Mouse (Mus musculus) B cell, adult 2 months (primary cell): ENCODE results near the gene Ddc.

Source experiments
- DNase-seq, 2 experiments: peaks; one replicate each; pipeline ENCODE4 v3.0.0; 2022

Ddc gene

GRCm38 (mm10) chr11:11822181-11823095, 75.5 kb downstream of the Ddc start:
- DNase-seq = no peak

DNA sequence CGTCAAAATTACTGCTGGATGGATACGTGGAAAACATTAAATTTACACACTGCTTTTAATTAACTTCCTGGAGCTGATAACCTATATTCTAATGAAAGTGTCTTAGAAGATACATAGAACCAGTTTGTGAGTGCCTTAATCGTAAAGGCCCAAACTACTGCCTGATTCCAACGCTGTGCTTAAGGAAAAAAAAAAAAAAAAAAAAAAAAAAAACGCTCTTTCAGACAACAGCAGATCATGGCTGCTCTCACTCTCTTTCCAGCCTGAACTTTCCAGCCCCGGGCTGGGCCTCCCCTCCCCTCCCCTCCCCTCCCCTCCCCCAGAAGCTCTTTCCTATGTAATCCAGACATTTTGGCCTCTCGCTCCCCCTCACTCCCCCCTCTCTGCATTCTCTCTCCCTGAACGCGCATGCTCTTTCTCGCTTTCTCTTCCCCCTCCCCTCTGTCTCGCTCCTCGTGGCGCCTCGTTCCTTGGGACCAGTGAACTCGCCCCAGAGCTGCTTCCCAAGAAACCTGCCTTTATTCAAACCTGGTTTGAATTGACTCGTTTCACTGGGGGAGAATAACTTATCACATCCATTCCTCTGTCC, 76.5 kb downstream of the Ddc start:
- DNase-seq = no peak

DNA sequence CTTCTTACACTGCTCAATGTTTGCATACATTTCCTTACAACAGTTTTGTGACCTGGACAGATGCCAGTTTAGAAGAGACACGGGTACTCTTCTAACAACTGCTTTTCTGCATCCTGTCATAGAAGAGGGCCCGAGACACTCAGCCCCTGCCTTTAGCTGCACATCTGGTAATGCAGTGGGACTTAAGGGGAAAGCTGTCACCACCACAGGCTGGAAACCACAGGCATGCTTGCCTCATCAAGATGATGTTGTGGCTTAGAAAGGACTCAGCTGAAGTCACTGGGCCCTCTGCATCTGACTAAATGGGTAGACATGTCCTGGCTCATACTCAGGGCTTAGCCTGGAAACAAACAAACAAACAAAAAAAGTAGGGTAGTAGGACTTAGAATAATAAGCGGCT, 77.2 kb downstream of the Ddc start:
- peak in 1 of 2 experiments; percentile 3 for DNase-seq

GRCm38 (mm10) chr11:11820251-11820650, 77.7 kb downstream of the Ddc start:
- peak; percentile 74 to 76 for DNase-seq

- DNase-seq = no peak
Measured at GRCm38 (mm10) chr11:11819206-11819605, 78.7 kb downstream of the Ddc start.

GRCm38 (mm10) chr11:11818797-11819196, 79.1 kb downstream of the Ddc start:
- DNase-seq = no peak

DNA sequence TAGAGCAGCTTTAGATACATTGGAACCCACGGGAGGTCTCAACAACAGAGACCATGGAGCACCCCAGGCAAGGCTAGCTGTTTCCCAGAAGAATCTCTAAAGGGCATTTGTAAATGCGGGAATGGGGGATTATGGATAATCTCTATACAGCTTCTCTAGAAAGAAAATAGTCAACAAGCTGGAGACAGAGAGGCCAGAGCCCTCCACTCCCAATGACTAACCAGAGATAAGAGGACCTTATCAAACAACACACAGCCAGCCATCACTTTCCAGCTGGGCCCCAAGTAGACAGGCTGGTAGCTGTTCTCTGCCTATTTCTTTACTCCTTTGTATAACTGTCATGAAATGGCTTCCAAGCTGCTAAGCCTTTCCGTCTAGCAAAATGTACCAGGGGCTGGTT, 82.2 kb downstream of the Ddc start:
- no peak for DNase-seq

DNA sequence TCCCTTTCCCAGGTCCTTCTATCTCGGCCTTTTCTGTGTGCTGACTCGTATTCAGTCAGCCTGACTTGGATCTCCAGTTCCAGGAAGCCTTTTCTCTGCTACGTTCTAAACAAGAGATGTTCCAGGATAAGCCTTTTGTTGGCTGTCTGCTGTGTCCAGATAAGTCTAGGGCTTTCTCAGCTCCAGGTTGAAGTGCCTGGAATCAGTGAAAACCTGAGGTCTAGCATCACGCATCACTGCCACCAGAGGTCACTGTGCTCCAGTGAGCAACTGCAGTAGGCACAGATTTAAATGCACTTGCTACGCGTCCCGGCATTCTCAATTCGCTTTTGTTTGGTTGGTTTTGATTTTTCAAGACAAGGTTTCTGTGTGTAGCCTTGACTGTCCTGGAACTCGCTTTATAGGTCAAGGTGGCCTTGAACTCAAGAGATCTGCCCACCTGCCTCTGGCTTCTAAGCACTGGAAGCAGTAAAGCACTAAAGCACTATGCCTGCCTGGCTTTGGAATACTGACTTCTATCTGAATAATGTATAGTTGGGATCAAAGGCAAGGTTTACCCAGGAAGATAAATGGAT, 86.0 kb downstream of the Ddc start:
- peak; percentile 68 to 70 for DNase-seq

- no peak for DNase-seq
Measured at GRCm38 (mm10) chr11:11809404-11810175, 88.4 kb downstream of the Ddc start.

GRCm38 (mm10) chr11:11808820-11809403, 89.0 kb downstream of the Ddc start, which contains the start of gene Fignl1:
Gene Fignl1 (minus strand): TSS chr11:11808962.
- DNase-seq = peak; percentile 96 to 98

- DNase-seq = no peak
Measured at GRCm38 (mm10) chr11:11808035-11808819, 89.7 kb downstream of the Ddc start.

DNA sequence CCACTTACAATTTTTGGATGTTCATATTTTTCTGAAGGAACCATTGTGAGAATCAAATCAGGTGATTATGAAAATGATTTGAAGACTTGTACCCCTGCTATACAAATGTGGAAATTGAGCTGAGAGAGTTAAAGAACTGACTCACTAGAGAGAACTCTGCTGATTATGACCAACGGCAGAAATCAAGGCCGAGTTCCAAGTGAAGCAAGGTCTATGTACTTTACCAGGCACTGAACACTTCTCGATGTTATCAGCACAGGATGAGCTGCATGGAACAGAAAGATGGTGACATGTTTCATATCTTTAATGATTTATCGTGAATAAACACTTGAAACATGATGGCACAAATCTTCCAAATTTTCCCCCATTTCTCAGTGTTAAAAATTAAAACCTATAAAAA, 92.0 kb downstream of the Ddc start:
- no peak for DNase-seq

DNA sequence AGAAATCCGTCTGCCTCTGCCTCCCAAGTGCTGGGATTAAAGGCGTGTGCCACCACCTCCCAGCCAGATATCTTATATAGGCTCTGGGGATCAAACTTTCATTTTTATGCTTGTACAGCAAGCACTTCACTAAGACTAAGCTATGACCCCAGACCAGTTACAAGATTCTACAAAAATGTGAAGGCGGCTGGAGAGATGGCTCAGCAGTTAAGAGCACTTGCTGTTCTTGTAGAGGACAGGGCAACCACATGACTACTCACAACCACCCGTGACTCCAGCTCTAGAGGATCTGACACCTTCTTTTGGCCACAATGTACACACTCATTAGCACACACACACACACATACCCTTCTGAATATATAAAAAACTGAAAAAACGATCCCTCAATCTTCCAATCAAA, 93.5 kb downstream of the Ddc start:
- no peak for DNase-seq

DNA sequence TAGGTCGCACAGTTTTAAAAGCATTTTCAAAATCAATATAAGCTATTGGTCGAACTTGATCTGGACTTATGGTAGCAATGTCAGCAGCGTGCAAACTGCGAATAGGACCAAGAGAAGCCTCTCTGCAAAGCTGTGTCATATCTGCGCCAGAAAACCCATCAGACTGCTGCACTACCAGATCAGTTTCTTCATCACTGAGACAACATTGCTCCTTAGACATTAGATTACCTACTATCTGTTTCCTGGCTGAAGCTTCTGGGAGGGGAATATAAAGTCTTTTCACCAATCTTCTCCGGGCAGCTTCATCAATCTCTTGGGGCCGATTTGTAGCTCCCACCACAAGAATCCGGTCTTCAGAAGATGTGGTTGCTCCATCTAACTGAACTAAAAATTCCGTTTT, 96.9 kb downstream of the Ddc start:
- DNase-seq = no peak

- no peak for DNase-seq
Measured at GRCm38 (mm10) chr11:11800304-11800703, 97.6 kb downstream of the Ddc start.

- DNase-seq = no peak
Measured at GRCm38 (mm10) chr11:11798690-11799089, 99.3 kb downstream of the Ddc start.

GRCm38 (mm10) chr11:11794626-11795025, 103.3 kb downstream of the Ddc start:
- DNase-seq = no peak

- DNase-seq = peak; percentile 83
Measured at GRCm38 (mm10) chr11:11788521-11788974, 109.4 kb downstream of the Ddc start.

DNA sequence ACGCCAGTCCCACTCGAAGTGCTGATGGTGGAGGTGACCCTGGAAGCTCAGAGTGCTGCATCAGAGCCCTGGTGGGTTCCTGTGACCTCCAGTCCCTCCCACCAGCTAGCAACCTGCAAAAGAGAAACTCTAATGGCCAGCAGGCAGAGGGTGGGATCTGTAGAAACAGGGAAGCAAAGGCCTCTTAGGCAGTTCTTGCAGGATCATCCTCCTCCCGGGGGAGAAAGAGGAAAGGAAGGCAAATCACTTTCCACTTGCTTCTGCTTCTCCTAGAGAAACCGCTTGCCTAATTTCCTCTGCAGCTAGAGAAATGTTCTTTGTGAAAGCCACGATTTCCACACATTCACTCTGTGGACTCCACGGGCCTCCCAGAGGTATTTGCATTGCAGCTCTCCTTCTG, 112.5 kb downstream of the Ddc start:
- no peak for DNase-seq

DNA sequence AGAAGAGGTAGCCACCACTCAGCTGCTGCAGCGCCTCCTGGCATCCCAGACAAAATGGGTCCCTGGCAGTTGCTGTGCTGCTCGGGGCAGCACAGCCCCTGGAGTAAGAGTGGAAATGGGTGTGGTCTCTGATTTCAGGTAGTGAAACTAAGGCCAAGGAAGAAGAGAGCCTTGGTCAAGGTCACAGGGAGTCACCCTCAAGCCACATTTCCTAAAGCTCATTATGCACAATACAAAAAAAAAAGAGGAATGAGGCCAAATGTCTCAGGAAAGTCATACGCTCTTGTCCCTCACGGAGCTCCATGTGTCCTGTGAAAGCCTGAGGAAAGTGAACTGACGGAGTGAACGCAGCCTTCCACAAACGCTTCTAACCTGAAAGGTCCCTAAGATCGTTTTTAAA, 116.2 kb downstream of the Ddc start:
- peak; percentile 27 to 33 for DNase-seq

DNA sequence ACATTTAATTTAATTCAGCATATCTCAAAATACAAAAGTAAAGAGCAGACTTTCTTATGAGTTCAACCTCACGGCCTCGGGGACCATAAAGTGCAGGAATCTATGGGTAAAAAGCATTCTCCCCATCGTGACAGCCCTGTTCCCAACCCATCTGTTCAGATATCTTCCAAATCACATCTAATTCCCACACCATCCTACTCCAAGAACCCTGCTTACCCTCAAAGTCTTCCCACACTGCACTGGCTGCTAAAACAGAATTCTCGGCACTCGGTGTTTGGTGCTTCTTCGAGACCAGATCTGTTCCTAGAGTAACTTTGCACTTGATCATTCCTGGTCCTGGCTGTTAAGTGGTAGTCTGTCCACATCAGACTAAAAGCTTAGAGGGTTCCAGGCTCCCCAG, 119.6 kb downstream of the Ddc start:
- DNase-seq = no peak

DNA sequence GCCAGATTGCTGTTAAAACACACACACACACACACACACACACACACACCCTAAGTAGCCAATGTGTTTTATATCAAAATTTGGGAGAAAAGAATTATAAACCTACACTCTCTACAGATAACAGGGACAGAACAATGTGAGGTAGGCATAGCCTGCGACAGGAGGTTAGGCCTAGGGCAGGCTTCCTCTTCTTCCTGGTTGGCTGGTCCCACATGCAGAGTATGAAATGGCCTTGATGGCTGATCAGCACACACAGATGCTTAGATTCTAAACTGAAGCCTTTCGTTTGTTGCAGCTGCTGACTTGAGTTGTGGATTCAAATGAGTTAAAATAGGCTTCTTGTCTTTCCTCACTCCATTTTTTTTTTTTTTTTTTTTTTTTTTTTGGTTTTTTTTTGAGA, 120.1 kb downstream of the Ddc start:
- peak; percentile 51 to 56 for DNase-seq
